Mouse (Mus musculus) brown adipose tissue, adult 24 weeks (tissue): ENCODE measurements around the gene Cdc25b. TPM values are rescaled to one million over a fixed set of nuclear protein-coding genes. Genes with fewer than 3 reads are reported as not detected.

Experiments
- H3K27ac ChIP-seq: fragments of 200-500 bp; replicated peaks from 2 replicates; pipeline ENCODE4 v1.5.1; 2012; ENCODE audit warnings: low read depth, mild to moderate bottlenecking, low read length
- H3K4me1 ChIP-seq: fragments of 200-500 bp; 2 replicates; pipeline ENCODE4 v1.6.1; 2012; ENCODE audit warnings: low read length, mixed read lengths; ENCODE audit not compliant: control insufficient read depth, insufficient read depth, insufficient read length
- H3K4me3 ChIP-seq: fragments of 200-500 bp; 2 replicates; pipeline ENCODE4 v1.5.1; 2012; ENCODE audit warnings: low read depth, mild to moderate bottlenecking, low read length, moderate library complexity; ENCODE audit not compliant: insufficient read depth
- polyA plus RNA-seq: library from polyadenylated mRNA; stranded (reverse); fragments of >200 nt; gene quantifications from 2 replicates; pipeline ENCODE4 v1.2.4, GENCODE M21; 2012; ENCODE audit not compliant: missing spikeins, insufficient read depth, insufficient read length

Cdc25b gene
- polyA plus RNA-seq: 2.4 and 2.5 TPM in 2 replicates

DNA sequence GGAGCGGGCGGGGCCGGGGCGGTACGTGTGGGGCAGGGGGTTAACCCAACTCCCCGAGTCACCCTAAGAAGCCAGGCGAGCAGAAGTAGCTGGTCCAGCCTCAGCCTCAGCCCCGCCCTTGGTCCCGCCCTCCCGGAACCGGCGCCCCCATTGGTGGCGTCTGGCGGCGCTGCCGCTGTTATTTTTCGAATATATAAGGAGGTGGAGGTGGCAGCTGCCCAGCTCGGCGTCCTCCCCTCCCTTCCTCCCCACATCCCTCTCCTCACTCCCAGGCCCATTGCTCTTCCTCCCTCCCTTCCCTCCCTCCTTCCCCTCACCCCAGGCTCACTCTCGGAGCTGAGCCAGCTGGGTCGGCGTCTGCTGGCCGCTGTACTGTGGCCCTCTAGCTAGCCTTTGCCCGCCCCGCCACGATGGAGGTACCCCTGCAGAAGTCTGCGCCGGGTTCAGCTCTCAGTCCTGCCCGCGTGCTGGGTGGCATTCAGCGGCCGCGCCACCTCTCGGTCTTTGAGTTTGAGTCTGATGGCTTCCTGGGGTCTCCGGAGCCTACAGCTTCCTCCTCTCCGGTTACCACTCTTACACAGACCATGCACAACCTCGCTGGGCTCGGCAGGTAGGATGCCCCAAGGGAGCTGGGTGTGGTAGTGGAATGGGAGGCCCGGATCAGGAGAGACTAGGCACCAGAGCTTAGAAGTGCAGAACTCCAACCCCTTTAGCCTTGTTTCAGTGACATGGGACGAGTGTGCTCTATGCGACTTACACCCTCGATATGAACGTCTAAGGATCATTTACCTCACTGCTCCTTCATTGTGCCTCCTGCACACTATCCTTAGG lies at the start of gene Cdc25b, which contains the start of gene Spef1:
Gene Cdc25b (plus strand): TSS at position 179 of the 831 bp plus-strand sequence.
Gene Spef1 (minus strand): TSS at position 512 of the 831 bp plus-strand sequence.
- no peaks in the 10 kb centered on the region; the same call in none of the 2 replicates for H3K4me1 ChIP-seq
- no peak within 1 kb of the TSS; the same call in 1 of the 2 replicates for H3K27ac ChIP-seq
- peak within 1 kb of the TSS; percentile 65 for H3K4me3 ChIP-seq

DNA sequence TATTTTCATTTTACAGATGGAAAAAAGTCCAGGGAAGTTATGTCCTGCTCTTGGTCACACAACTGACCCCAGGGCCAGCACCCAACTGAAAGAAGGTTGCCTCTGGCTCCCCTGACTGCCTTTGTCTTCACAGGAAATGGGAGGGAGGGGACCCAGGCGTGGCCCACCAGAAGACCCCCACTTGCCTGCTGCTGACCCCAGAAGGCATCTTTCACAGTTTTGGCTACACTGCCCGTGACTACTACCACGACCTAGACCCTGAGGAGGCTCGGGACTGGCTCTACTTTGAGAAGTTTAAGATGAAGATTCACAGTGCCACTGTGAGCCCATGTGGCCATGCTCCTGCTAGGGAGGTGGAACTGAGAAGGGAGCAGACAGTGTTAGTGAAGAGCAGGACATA lies 48.5 kb upstream of the Cdc25b start:
- Histone ChIP-seq H3K4me3 (no peak overlapping the region), H3K4me1 (peaks cover 48% of the 10 kb centered on the region), H3K27ac (peak overlapping the region; percentile 84)

DNA sequence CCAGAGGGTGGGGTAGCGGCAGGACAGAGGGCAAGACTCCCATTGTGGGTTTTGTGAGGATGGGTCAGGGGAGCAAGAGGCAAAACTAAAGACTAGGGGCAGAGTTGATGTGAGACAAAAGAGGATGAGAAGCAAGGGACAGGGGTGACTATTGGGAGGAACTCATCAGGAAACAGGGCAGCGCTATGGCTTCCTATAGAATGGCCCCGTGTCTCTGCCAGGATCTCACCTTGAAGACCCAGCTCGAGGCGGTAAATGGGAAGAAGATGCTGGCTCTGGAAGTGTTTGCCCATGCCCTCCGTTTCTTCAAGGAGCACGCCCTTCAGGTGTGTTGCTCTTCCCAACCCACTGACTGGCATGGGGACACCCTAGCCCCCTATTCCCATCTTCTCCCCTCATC lies 48.0 kb upstream of the Cdc25b start:
- Histone ChIP-seq H3K4me3 (no peak overlapping the region), H3K27ac (peak overlapping the region; percentile 84), H3K4me1 (peaks cover 49% of the 10 kb centered on the region)

DNA sequence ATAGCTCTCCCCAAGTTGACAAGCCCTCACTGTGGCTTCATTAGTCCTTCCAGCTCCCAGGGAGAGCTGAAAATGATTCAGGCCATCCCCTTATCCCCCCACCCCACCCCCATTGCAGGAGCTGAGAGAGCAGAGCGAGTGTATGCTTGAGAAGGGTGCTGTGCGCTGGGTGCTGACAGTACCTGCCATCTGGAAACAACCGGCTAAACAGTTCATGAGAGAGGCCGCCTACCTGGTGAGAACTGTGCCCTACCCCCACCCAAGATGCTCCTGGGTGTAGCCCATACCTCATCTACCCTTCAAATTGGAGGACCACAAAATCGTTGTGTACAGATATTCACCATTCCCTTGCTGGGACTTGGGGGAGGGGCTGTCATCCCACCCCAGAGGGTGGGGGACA lies 47.5 kb upstream of the Cdc25b start:
- peaks cover 44% of the 10 kb centered on the region for H3K4me1 ChIP-seq
- peak overlapping the region; percentile 97 for H3K27ac ChIP-seq
- no peak overlapping the region for H3K4me3 ChIP-seq

DNA sequence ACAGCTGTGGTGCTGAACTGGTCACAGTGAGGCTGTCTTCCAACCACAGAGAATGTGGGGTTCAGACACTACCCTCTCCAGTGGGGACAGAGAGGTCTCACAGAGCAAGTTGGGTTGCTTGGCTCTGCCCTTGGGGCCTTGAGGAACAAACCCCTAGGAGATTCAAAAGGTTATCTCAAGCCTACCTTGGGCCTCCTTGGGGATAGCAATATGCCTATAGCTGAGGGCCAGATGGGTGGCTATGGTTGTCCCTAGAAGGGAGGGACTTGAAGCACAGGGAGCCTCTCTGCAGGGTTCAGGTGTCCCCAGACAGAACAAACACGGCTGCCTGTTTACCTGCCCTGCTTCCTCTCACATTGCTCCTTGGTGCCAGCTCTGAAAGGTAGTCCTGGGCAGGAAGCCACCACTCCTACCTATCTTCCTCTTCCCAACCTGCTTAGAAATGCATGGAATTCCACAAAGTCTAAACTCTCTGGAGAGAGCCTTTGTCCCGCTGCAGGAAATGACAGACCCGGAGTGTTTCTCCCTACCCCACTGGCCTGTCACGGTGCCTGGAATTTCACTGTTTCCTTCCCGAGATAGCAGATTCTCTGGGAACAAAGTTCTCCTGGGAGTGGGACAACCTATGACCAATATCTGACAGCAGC lies 46.7 kb upstream of the Cdc25b start:
- Histone ChIP-seq H3K4me1 (peaks cover 44% of the 10 kb centered on the region), H3K4me3 (no peak overlapping the region), H3K27ac (peak overlapping the region; percentile 97)

DNA sequence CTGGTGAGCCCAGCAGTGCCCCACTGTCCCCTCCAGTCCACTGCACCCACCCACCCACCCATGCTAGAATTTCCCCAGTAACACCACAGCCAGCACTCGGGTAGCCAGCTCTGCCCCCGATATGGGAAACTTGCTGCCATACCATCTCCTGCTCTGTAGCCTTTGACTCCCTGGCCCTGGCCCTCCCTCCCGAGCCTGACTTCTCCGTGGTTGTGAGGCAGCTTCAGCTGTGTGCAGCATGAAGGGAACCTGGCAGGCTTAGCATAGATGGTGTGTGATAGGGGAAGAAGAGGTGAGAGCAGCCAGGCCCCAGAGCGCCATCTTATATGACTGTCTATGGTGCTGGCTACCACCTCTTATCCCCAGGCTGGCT lies 46.2 kb upstream of the Cdc25b start:
- Histone ChIP-seq H3K4me1 (peaks cover 42% of the 10 kb centered on the region), H3K27ac (peak overlapping the region; percentile 98), H3K4me3 (peak overlapping the region; percentile 16; the same call in 1 of the 2 replicates)

DNA sequence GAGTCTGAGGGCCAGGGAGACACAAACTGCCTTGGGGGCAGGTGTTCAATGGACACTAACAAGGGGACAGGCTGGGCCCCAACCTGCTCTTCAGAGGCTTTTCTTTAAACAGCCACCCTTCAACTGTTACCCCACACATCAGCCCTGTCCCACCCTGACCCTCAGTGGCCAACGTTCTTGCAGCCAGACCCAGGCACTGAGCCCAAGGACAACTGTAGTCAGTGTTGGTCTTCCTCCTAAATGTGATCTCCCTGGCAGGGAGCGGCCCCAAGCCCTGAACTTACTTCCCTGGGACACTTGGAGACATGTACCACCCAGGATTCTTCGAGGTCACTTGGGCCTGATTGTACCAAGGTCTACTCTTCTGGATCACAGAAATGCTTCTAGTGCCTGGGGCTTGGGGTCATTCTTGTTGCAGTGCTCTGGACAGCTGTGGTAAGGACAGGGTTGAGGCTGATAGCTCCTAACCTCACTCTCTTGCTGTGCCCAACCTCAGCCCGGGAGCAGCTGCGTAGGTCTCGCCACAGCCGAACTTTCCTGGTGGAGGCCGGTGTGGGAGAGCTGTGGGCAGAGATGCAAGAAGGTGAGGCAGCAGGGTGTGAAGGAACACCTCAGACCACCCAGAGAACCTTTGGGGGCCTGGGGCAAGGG lies 45.3 kb upstream of the Cdc25b start:
- Histone ChIP-seq H3K4me3 (no peak overlapping the region), H3K4me1 (peaks cover 38% of the 10 kb centered on the region), H3K27ac (peak overlapping the region; percentile 98)

DNA sequence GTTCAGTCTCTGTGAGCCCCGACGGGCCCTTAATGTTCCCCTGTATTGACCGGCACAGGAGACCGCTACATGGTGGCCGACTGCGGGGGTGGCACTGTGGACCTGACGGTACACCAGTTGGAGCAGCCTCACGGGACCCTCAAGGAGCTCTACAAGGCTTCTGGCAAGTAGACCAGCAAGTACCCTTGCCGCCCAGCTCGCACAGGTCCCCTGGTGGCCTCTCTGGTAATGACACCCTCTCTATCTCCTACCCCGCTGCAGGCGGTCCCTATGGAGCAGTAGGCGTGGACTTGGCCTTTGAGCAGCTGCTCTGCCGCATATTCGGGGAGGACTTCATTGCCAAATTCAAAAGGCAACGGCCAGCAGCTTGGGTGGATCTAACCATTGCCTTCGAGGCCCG lies 44.2 kb upstream of the Cdc25b start:
- H3K27ac ChIP-seq: peak overlapping the region; percentile 98
- peaks cover 40% of the 10 kb centered on the region for H3K4me1 ChIP-seq
- no peak overlapping the region for H3K4me3 ChIP-seq

DNA sequence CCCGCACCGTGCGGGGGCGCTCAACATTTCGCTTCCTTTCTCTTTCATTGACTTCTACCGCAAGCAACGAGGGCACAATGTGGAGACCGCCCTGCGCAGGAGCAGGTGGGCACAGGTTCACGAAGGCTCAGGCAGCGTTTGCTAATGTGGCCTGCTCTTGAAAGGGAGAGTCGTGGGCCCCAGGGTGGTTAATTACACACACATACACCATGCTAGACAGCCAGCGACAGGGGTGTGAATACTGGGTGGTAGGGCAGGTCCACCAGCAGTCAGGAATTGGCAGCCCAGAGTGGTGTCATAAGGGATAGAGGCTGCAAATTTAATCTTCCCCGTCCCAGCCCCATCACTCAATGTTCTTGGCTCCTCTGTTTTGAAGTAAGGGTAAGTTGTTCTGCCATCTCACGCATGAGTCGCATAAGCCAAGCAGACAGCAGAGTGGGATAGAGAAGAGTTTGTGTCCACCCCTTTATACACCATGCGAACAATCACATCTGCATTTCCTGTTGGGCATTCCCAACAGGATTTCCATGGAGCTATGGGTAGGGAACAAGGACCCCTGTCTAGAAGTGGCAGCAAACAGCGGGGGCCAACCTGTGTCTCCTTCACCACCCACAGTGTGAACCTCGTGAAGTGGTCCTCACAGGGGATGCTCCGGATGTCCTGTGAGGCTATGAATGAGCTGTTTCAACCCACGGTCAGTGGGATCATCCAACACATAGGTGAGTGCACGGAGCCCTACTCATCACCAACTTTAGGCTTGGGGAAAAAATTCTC lies 43.6 kb upstream of the Cdc25b start:
- Histone ChIP-seq H3K4me3 (no peak overlapping the region), H3K4me1 (peaks cover 44% of the 10 kb centered on the region), H3K27ac (peak overlapping the region; percentile 6; the same call in 1 of the 2 replicates)

DNA sequence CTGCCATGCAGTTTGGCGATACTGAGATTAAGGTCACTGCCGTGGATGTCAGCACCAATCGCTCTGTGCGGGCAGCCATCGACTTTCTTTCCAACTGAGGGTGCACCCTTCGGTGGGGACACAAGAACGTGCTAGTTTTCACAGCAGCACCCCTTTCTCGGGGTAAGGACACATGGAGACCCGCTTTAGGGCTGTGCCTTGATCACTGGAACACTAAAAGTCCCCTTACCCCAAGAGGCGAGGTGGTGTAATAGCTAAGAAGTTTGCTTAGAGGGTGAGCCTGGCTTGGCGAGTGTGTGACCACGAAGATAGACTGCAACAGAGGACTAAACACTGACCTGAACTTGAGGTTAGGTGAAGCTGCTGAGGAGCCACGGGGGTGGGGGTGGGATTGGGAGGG lies 41.6 kb upstream of the Cdc25b start:
- Histone ChIP-seq H3K4me3 (no peak overlapping the region), H3K27ac (no peak overlapping the region), H3K4me1 (peaks cover 42% of the 10 kb centered on the region)

DNA sequence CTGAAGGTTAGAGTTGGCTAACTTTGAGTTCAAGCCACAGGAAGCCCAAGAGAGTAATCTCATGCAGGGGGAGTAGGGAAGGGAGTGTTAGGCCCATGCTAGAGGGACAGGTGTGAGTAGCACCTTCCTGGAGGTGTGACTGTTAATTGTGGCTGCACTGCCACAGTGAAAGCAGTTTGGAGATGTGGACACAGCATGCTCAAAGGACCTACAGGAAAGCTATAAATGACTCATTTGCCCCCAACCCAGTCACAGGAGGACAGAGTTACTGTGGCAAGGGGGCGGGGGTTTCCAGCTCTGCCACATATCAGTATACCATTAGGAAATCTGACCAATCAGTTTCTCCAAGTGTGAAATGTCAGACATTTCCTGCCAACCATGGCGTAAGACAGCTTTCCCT lies 41.2 kb upstream of the Cdc25b start:
- H3K4me3 ChIP-seq: no peak overlapping the region
- peaks cover 44% of the 10 kb centered on the region for H3K4me1 ChIP-seq
- H3K27ac ChIP-seq: no peak overlapping the region

DNA sequence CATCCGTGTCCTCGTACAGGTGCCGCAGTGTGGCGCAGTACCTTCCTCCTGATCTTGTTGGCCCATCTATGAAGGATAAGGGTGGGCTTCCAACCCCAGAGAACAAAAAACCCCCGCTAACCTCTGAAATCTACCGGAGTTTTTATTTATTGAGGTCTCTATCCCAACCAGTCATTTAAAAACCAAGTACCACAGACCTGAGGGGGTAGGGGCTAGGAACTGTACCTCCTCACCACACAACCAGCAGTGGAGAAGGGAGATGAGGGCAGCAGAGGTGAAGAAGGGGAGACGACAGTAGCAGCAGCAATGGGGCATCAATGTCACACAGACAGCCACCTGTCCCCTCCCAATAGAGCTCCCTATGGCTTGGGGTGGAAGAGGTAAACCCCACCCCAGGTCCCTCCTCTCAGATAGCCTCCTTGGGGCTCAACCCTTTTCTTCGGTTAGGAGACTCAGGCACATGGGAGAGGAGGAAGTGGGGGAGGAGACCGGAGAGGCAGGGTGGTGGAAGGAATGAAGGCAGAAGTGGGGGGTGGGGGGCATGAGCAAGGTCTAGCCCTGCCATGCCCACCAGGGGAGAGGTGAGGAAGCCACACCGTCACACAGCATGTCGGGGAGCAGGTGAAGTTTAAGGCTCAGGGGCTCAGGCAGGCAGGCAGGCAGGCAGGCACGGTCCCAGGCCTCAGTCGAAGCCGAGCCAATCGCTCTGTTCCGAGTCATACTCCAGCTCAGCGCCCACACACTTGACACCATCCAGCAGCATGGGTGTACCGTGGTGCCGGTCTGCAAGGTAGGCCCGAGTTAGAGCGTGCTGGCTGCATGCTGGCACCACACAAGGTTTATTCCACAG lies 40.3 kb upstream of the Cdc25b start:
- H3K4me1 ChIP-seq: peaks cover 40% of the 10 kb centered on the region
- H3K27ac ChIP-seq: peak overlapping the region; percentile 99; the same call in 1 of the 2 replicates
- no peak overlapping the region for H3K4me3 ChIP-seq

DNA sequence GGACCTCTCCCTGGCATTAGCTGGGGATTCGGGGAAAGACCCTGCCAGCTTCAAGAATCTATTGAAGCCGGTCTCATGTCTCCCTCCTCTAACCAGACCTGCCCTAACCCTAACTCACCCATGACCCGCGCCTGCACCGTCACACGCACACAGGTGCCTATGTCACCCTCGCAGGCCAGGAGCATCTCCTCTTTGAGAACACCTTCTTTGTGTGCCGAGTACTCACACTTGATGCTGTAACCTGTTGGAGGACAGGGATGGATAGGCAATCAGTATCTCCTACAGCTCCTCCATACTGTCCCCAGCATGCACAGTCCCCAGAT lies 39.7 kb upstream of the Cdc25b start:
- Histone ChIP-seq H3K4me3 (peak overlapping the region; percentile 4; the same call in 1 of the 2 replicates), H3K27ac (peak overlapping the region; percentile 99), H3K4me1 (peaks cover 36% of the 10 kb centered on the region)
